ENCODE assay signal across 9 mouse cellular contexts in genomic region chr5:142380491-142380890, GRCm38 (mm10). TPM values are rescaled to one million over a fixed set of nuclear protein-coding genes. Genes with fewer than 3 reads are reported as not detected.
DNase-seq lines count a peak whose midpoint lies in the region; ATAC-seq lines count a peak whose summit lies in the region.
"Had no signal": no experiment of that assay in that cellular context is flagged by ENCODE, and none has a peak within 500 bp of the region (broad histone marks: within the 10 kb centered on the region; RNA-seq: fewer than 3 reads in every experiment).

No protein-coding gene starts in this region.

- H3K4me1 ChIP-seq in limb, embryonic 11.5 days (ENCODE audit: control insufficient read depth, insufficient read depth, low read length) = peaks cover 13% of the 10 kb centered on the region
- H3K4me1 ChIP-seq: liver, embryonic 13.5 days had no signal

- no peak overlapping the region for H3K9ac ChIP-seq in limb, embryonic 11.5 days (ENCODE audit: low read length)
- H3K9ac ChIP-seq: liver, embryonic 13.5 days had no signal

- no peaks in the 10 kb centered on the region for H3K27me3 ChIP-seq in limb, embryonic 11.5 days (ENCODE audit: control insufficient read depth, insufficient read depth, low read length)
- H3K27me3 ChIP-seq: liver, embryonic 13.5 days had no signal

- peak; percentile 79 for ATAC-seq in limb, embryonic 11.5 days (ENCODE audit: insufficient number of reproducible peaks, low FRiP score, low TSS enrichment, low read depth)

- peak overlapping the region; percentile 87 for H3K27ac ChIP-seq in limb, embryonic 11.5 days (replicated peaks; ENCODE audit: low read depth, low read length)
- H3K27ac ChIP-seq: liver, embryonic 13.5 days had no signal

- H3K4me3 ChIP-seq in limb, embryonic 11.5 days (ENCODE audit: low read depth, low read length) = no peak overlapping the region
- H3K4me3 ChIP-seq: liver, embryonic 13.5 days had no signal

- 16% methylated on average over 6 of the region's 6 CpGs for WGBS in limb, embryonic 11.5 days

- H3K9me3 ChIP-seq in limb, embryonic 11.5 days (ENCODE audit: control insufficient read depth, low read length) = no peaks in the 10 kb centered on the region
- H3K9me3 ChIP-seq: liver, embryonic 13.5 days had no signal

- H3K36me3 ChIP-seq in limb, embryonic 11.5 days (ENCODE audit: control insufficient read depth, insufficient read depth, low read length) = no peaks in the 10 kb centered on the region
- H3K36me3 ChIP-seq: liver, embryonic 13.5 days had no signal

- peak overlapping the region; percentile 17; the same call in 1 of the 2 replicates for H3K4me2 ChIP-seq in limb, embryonic 11.5 days (ENCODE audit: low read depth, severe bottlenecking)
- H3K4me2 ChIP-seq: liver, embryonic 13.5 days had no signal

- DNase-seq in layer of hippocampus, adult 8-10 months (ENCODE audit: low spot score in 2 of 2) = peak; percentile 50 to 59
- no peak for DNase-seq in layer of hippocampus, postnatal 10 days (ENCODE audit: low spot score in 2 of 2)
- peak; percentile 94 for DNase-seq in NIH3T3 (ENCODE audit: low read depth)
- peak; percentile 76 for DNase-seq in embryo, embryonic 10.5 days (ENCODE audit: low spot score)
- DNase-seq in limb, embryonic 11.5 days (ENCODE audit: low spot score) = peak; percentile 80
- no peak for DNase-seq in spleen, postnatal 4 days (ENCODE audit: low spot score in 2 of 2)
- DNase-seq in Muller cell, postnatal 12 days (ENCODE audit: inconsistent ontology term) = no peak
- DNase-seq: kidney, adult 9 months; liver, embryonic 13.5 days had no signal

RNA-seq across cellular contexts. Expression of gene Foxk1, which starts 20.8 kb away (rescaled TPM):
- total RNA-seq in layer of hippocampus, adult 8-10 months (2022) = 10 to 100 TPM; 45.5 to 49.7 (median 48.7) TPM
- total RNA-seq in layer of hippocampus, postnatal 10 days (2021) = 10 to 100 TPM; 33.9 to 37.9 TPM
- 3.3 and 4.7 TPM in 2 replicates for polyA plus RNA-seq in limb, embryonic 11.5 days (2014; fragmentation: Nextera tagmentation; extraction: Ambion mirVana)

Comparison
In these comparisons a context has a peak if more than half of its experiments do, and no peak if none do; other contexts are left out.
1. DNase-seq: peak in layer of hippocampus, adult 8-10 months (2 of 2), NIH3T3 (single experiment), embryo, embryonic 10.5 days (single experiment) and limb, embryonic 11.5 days (single experiment); none in layer of hippocampus, postnatal 10 days (0 of 2), spleen, postnatal 4 days (0 of 2) and Muller cell, postnatal 12 days (single experiment).